Mouse (Mus musculus) lung, postnatal 0 days (tissue): ENCODE measurements around the gene Pdzrn3.
A peak's percentile ranks its signal among the peaks of the same experiment; 100 is the strongest.

Experiments
- CTCF ChIP-seq: IDR thresholded peaks from 2 replicates; pipeline ENCODE4 v1.5.1; 2016; ENCODE audit warnings: antibody characterized with exemption, mild to moderate bottlenecking
- EP300 ChIP-seq: IDR thresholded peaks from 2 replicates; pipeline ENCODE4 v1.6.1; 2016; ENCODE audit warnings: antibody characterized with exemption, mild to moderate bottlenecking, control low read depth

- TF ChIP-seq CTCF, result no peak
- TF ChIP-seq EP300, result 0 out of 2 replicates have a peak, but pooled peaks have one; percentile 15
Observed at GRCm38 (mm10) chr6:101359646-101360045, 18.1 kb downstream of the Pdzrn3 start.
